Mouse (Mus musculus) embryonic facial prominence, embryonic 14.5 days (tissue): Measurements from ENCODE around the gene 6820408C15Rik. TPM values are rescaled to one million over a fixed set of nuclear protein-coding genes. Genes with fewer than 3 reads are reported as not detected.

Experiments
- ATAC-seq: fragments of 200-750 bp; cut with Nextera tagmentation; 2 replicates; pipeline ENCODE4 v1.8.0; 2017; ENCODE audit warnings: low read depth, moderate number of reproducible peaks, moderate TSS enrichment
- DNase-seq: peaks from one replicate; pipeline ENCODE4 v3.0.0-alpha.2; 2015; ENCODE audit warnings: low spot score
- H3K27ac ChIP-seq: fragments of 300-500 bp; sonication (generic); replicated peaks from 2 replicates; pipeline ENCODE4 v1.5.1; 2014; ENCODE audit warnings: low read depth, mild to moderate bottlenecking, low read length, moderate library complexity
- H3K27me3 ChIP-seq: fragments of 300-500 bp; sonication (generic); replicated peaks from 2 replicates; pipeline ENCODE4 v1.6.1; 2014; ENCODE audit warnings: low read length; ENCODE audit not compliant: control insufficient read depth, insufficient read depth
- H3K36me3 ChIP-seq: fragments of 300-500 bp; sonication (generic); 2 replicates; pipeline ENCODE4 v1.6.1; 2014; ENCODE audit warnings: low read length, mixed read lengths; ENCODE audit not compliant: control insufficient read depth, insufficient read depth
- H3K4me1 ChIP-seq: fragments of 300-500 bp; sonication (generic); 2 replicates; pipeline ENCODE4 v1.6.1; 2014; ENCODE audit warnings: antibody characterized with exemption, low read length; ENCODE audit not compliant: control insufficient read depth, insufficient read depth
- H3K4me2 ChIP-seq: fragments of 300-500 bp; sonication (generic); 2 replicates; pipeline ENCODE4 v1.6.1; 2014; ENCODE audit warnings: low read depth, mild to moderate bottlenecking, low read length, moderate library complexity, mixed read lengths
- H3K4me3 ChIP-seq: fragments of 300-500 bp; sonication (generic); 2 replicates; pipeline ENCODE4 v1.5.1; 2014; ENCODE audit warnings: low read depth, mild to moderate bottlenecking, low read length
- H3K9ac ChIP-seq: fragments of 300-500 bp; sonication (generic); 2 replicates; pipeline ENCODE4 v1.6.1; 2014; ENCODE audit warnings: low read depth, mild to moderate bottlenecking, low read length, moderate library complexity, mixed read lengths
- H3K9me3 ChIP-seq: fragments of 300-500 bp; sonication (generic); 2 replicates; pipeline ENCODE4 v1.6.1; 2016; ENCODE audit warnings: low read length; ENCODE audit not compliant: control insufficient read depth
- WGBS: fragments of 180-500 bp; shearing (Covaris S2); extraction: QIAGEN DNeasy Blood & Tissue Kit; methylation state at CpG from one replicate; pipeline ENCODE4 v1.1.7; 2014; 5-methylcytosine and 5-hydroxymethylcytosine counted together
- polyA plus RNA-seq: library from polyadenylated mRNA; unstranded; fragments of >200 nt; fragmentation: Nextera tagmentation; extraction: Ambion mirVana; gene quantifications from 2 replicates; pipeline ENCODE4 v1.2.1, GENCODE M21; 2014

Gene 6820408C15Rik
- polyA plus RNA-seq: 0.87 and 5.1 TPM in 2 replicates

GRCm38 (mm10) chr2:152415287-152415686 is at the start of gene 6820408C15Rik:
Gene 6820408C15Rik, plus strand, starts transcription at chr2:152415587.
- Histone ChIP-seq H3K4me3 (peak within 1 kb of the TSS; percentile 95), H3K27ac (peak within 1 kb of the TSS; percentile 95), H3K4me1 (peaks cover 20% of the 10 kb centered on the region), H3K4me2 (peak within 1 kb of the TSS; percentile 93), H3K36me3 (no peaks in the 10 kb centered on the region), H3K9ac (peak within 1 kb of the TSS; percentile 97), H3K9me3 (peaks cover 7% of the 10 kb centered on the region), H3K27me3 (no peaks in the 10 kb centered on the region)
- no peak for ATAC-seq
- WGBS: 22% methylated on average over 4 of the region's 4 CpGs
- no peak for DNase-seq

GRCm38 (mm10) chr2:152367917-152368316 is 47.5 kb upstream of the 6820408C15Rik start:
- Histone ChIP-seq H3K36me3 (no peaks in the 10 kb centered on the region), H3K4me1 (no peaks in the 10 kb centered on the region), H3K27ac (no peak overlapping the region), H3K4me3 (no peak overlapping the region), H3K27me3 (no peaks in the 10 kb centered on the region), H3K9me3 (no peaks in the 10 kb centered on the region), H3K4me2 (no peak overlapping the region), H3K9ac (no peak overlapping the region)
- 77% methylated on average over 5 of the region's 5 CpGs for WGBS
- DNase-seq: no peak
- no peak for ATAC-seq

GRCm38 (mm10) chr2:152368532-152369140 is 46.8 kb upstream of the 6820408C15Rik start:
- H3K9me3 ChIP-seq: no peaks in the 10 kb centered on the region
- no peaks in the 10 kb centered on the region for H3K4me1 ChIP-seq
- peak; percentile 67; the same call in 1 of the 2 replicates for ATAC-seq
- H3K27me3 ChIP-seq: no peaks in the 10 kb centered on the region
- no peak overlapping the region for H3K9ac ChIP-seq
- H3K27ac ChIP-seq: no peak overlapping the region
- H3K4me3 ChIP-seq: no peak overlapping the region
- DNase-seq: peak; percentile 78
- WGBS: 27% methylated on average over 14 of the region's 14 CpGs
- H3K4me2 ChIP-seq: peak overlapping the region; percentile 35; the same call in 1 of the 2 replicates
- H3K36me3 ChIP-seq: no peaks in the 10 kb centered on the region

GRCm38 (mm10) chr2:152372104-152372503 is 43.3 kb upstream of the 6820408C15Rik start:
- Histone ChIP-seq H3K36me3 (no peaks in the 10 kb centered on the region), H3K27me3 (peaks cover 8% of the 10 kb centered on the region; the same call in 1 of the 2 replicates), H3K4me3 (no peak overlapping the region), H3K9me3 (no peaks in the 10 kb centered on the region), H3K4me2 (no peak overlapping the region), H3K27ac (no peak overlapping the region), H3K4me1 (peaks cover 7% of the 10 kb centered on the region; the same call in 1 of the 2 replicates), H3K9ac (no peak overlapping the region)
- DNase-seq: no peak
- WGBS: 79% methylated on average over 7 of the region's 7 CpGs
- no peak for ATAC-seq

- H3K36me3 ChIP-seq: no peaks in the 10 kb centered on the region
- H3K27ac ChIP-seq: no peak overlapping the region
- WGBS: 59% methylated on average over 4 of the region's 4 CpGs
- peaks cover 8% of the 10 kb centered on the region; the same call in 1 of the 2 replicates for H3K27me3 ChIP-seq
- H3K4me1 ChIP-seq: peaks cover 7% of the 10 kb centered on the region; the same call in 1 of the 2 replicates
- ATAC-seq: no peak
- no peak for DNase-seq
- H3K4me3 ChIP-seq: no peak overlapping the region
- H3K4me2 ChIP-seq: no peak overlapping the region
- no peak overlapping the region for H3K9ac ChIP-seq
- H3K9me3 ChIP-seq: no peaks in the 10 kb centered on the region
These were observed 42.7 kb upstream of the 6820408C15Rik start for GRCm38 (mm10) chr2:152372661-152373060.

GRCm38 (mm10) chr2:152373547-152373946 is 41.8 kb upstream of the 6820408C15Rik start:
- DNase-seq (no peak), ATAC-seq (no peak)
- H3K9ac ChIP-seq: no peak overlapping the region
- H3K36me3 ChIP-seq: no peaks in the 10 kb centered on the region
- 76% methylated on average over 9 of the region's 9 CpGs for WGBS
- no peak overlapping the region for H3K4me2 ChIP-seq
- peaks cover 7% of the 10 kb centered on the region; the same call in 1 of the 2 replicates for H3K4me1 ChIP-seq
- peaks cover 8% of the 10 kb centered on the region; the same call in 1 of the 2 replicates for H3K27me3 ChIP-seq
- no peak overlapping the region for H3K4me3 ChIP-seq
- no peaks in the 10 kb centered on the region for H3K9me3 ChIP-seq
- H3K27ac ChIP-seq: no peak overlapping the region

- peak overlapping the region; percentile 57; the same call in 1 of the 2 replicates for H3K9ac ChIP-seq
- peak overlapping the region; percentile 49 for H3K4me2 ChIP-seq
- peaks cover 8% of the 10 kb centered on the region; the same call in 1 of the 2 replicates for H3K27me3 ChIP-seq
- peak overlapping the region; percentile 25 for H3K4me3 ChIP-seq
- no peaks in the 10 kb centered on the region for H3K36me3 ChIP-seq
- ATAC-seq: peak; percentile 67; the same call in 1 of the 2 replicates
- H3K4me1 ChIP-seq: peaks cover 7% of the 10 kb centered on the region; the same call in 1 of the 2 replicates
- no peak overlapping the region; the same call in 1 of the 2 replicates for H3K27ac ChIP-seq
- 6% methylated on average over 18 of the region's 21 CpGs for WGBS
- no peaks in the 10 kb centered on the region for H3K9me3 ChIP-seq
- DNase-seq: peak; percentile 30
These were observed 39.6 kb upstream of the 6820408C15Rik start for GRCm38 (mm10) chr2:152375652-152376344.

GRCm38 (mm10) chr2:152376345-152376741 is 39.0 kb upstream of the 6820408C15Rik start, which contains the start of gene Nrsn2:
Gene Nrsn2, minus strand, starts transcription at chr2:152376638.
- Histone ChIP-seq H3K27ac (no peak within 1 kb of the TSS; the same call in 1 of the 2 replicates), H3K4me1 (peaks cover 7% of the 10 kb centered on the region; the same call in 1 of the 2 replicates), H3K36me3 (no peaks in the 10 kb centered on the region), H3K9me3 (no peaks in the 10 kb centered on the region), H3K9ac (peak within 1 kb of the TSS; percentile 57; the same call in 1 of the 2 replicates), H3K27me3 (peaks cover 8% of the 10 kb centered on the region; the same call in 1 of the 2 replicates), H3K4me2 (peak within 1 kb of the TSS; percentile 49), H3K4me3 (peak within 1 kb of the TSS; percentile 25)
- WGBS: 4% methylated on average over 10 of the region's 16 CpGs
- DNase-seq: peak; percentile 36
- ATAC-seq: peak; percentile 79
